Mouse (Mus musculus) bone marrow macrophage, adult 2 months (primary cell): ENCODE results near the gene Gm45521.

Source experiments
- CTCF ChIP-seq: IDR thresholded peaks from 2 replicates; pipeline ENCODE4 v1.5.1; 2012; ENCODE audit warnings: low read depth, mild to moderate bottlenecking, low read length, moderate library complexity
- POLR2A ChIP-seq: IDR thresholded peaks from 2 replicates; pipeline ENCODE4 v1.6.1; 2012; ENCODE audit warnings: mild to moderate bottlenecking, low read depth, low read length, borderline replicate concordance

- TF ChIP-seq CTCF (no peak), POLR2A (no peak)
Measured at GRCm38 (mm10) chr14:8000831-8001685, 44.0 kb downstream of the Gm45521 start.
